Mouse (Mus musculus): ENCODE measurements around the gene Gm20458. TPM values are rescaled to one million over a fixed set of nuclear protein-coding genes. Genes with fewer than 3 reads are reported as not detected.

Gm20458 gene
- total RNA-seq (2021), result 1 to 10 TPM in 1 of 2 experiments, under 1 TPM in 1; 0.48 to 3.0 TPM
- long read RNA-seq, experiment 1, partial matches to known transcripts, result 0 of 4 reads
- long read RNA-seq, experiment 1, other reads (novel, unspliced or antisense), result 3 of 4 reads
- long read RNA-seq, experiment 2, partial matches to known transcripts, result 0 of 3 reads
- long read RNA-seq, experiment 2, other reads (novel, unspliced or antisense), result 1 of 3 reads

DNA sequence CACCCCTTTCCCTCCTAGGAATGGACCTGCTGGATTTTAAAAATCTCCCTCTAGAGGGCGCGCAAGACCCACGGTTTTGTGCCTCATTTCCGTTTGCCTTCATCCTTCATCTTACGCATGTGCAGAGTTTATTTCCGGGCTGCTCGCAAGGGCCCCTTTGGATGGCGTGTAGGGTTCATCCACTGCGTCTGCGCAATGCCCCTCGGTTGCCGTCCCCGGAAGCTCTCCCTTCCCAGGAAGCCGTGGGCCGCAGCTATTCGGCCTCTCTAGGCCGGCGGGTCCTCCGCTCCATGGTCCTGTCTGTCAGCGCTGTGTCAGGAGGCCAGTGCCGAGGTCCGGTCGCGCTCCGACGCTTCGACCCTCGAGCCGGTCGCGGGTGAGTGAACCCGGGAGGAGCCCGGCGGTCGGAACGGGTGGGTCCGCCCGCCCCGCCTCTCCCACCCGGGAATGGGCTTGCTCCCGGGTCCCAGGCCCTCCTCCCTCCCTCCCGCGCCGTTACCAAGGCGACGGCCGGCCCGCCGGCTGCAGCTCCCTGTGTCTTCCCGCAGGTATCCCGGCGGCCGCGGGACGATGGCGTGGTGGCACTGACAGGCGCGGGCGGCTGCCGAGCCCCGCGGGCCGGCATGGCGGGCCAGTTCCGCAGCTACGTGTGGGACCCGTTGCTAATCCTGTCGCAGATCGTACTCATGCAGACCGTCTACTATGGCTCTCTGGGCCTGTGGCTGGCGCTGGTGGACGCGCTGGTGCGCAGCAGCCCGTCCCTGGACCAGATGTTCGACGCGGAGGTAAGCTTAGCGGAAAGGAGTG lies at the start of gene Gm20458:
Gm20458 (plus strand) TSS at position 223 of the 807 bp plus-strand sequence.
- peak; percentile 70 to 90 for DNase-seq (ENCODE audit: low spot score in 2 of 2)

DNA sequence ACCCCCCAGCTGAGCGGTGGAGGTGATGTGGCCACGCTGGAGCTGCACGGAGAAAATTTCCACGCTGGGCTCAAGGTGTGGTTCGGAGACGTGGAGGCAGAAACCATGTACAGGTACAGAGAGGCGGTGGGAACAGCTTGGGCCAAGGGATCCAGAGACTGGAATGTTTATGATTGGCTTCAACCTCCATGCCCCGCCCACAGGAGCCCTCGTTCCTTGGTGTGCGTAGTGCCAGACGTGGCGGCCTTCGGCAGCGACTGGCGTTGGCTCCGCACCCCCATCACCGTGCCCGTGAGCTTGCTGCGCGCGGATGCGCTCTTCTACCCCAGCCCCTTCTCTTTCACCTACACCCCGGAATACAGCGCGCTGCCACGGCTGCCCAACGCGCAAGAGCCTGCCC lies 46.6 kb upstream of the Gm20458 start:
- DNase-seq (ENCODE audit: low spot score in 2 of 2), result no peak

DNA sequence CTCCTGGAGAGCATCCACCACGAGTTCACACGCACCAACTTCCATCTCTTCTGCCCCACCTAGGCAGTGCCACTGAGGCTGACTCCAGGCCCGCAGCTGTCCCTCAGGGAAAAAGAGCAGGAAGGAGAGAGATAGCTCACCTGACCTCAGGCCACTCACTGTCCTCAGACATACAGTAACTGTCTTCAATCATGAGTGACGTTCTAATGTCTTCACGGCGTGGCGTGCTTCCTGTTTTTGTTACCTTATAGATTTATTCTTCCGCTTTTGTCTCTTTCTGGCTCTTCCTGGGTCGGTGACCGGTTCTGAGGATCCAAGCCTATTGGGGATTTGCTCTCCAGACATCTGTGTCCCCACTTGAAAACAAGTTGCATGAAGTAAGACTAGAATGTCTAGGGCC lies 46.2 kb upstream of the Gm20458 start:
- no peak for DNase-seq (ENCODE audit: low spot score in 2 of 2)

DNA sequence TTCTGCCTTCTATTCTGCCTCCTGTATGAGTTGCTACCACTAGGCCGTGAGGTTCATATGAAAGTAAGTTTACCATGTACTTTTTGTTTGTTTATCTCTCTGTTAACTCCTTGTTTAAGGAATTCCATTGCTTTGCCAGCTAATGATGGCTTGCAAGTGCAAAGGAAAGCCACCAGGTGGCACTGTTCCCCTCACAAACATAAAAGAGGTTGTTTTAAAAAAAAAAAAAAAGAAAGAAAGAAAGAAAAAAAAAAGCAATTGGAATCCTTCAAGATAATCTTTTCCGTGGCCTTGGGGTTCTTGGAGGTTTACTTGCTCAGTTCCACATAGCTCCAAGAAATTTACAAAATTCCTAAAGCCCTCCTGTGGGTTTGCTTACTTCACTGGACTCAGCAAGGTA lies 43.6 kb upstream of the Gm20458 start:
- no peak for DNase-seq (ENCODE audit: low spot score in 2 of 2)

DNA sequence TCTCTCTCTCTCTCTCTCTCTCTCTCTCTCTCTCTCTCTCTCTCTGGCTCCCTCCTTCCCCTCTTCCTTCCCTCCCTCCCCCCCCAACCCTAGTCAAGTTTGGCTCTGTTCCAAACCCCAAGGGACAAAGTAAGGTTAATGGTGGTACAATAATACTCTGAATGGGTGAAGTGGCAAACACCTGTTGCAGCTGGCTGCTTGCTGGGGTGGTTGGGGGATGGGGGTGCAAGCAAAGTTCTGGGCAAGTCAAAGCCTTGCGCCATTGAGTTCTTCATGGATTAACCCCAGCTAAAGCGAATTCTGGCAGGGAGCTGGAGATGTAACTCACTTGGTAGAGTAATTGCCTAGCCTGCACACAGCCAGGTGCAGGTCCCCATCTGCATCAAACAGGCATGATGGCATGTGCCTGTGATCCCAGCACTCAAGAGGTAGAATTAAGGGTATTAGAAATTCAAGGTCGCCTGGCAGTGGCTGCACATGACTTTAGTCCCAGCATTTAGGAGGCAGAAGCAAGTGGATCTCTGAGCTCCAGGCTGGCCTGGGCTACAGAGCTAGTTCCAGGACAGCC lies 42.4 kb upstream of the Gm20458 start:
- DNase-seq (ENCODE audit: low spot score in 2 of 2), result no peak

DNA sequence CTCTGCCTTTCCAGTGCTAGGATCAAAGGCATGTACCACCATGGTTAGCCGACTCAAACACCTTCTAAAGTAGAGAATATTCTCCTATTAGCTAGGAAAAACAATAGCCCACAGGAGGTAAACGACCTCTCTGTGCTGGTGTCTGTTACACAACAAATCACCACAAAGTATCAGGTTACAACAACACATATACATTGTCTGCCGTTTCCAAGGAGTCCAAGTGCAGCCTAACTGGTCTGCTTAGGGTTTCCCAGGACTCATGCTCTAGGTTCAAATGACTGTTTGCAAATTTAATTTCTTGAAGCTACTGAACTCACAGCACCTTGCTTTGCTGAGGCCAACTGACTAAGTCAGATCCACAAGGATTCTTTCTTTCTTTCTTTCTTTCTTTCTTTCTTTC lies 41.3 kb upstream of the Gm20458 start:
- DNase-seq (ENCODE audit: low spot score in 2 of 2), result no peak

DNA sequence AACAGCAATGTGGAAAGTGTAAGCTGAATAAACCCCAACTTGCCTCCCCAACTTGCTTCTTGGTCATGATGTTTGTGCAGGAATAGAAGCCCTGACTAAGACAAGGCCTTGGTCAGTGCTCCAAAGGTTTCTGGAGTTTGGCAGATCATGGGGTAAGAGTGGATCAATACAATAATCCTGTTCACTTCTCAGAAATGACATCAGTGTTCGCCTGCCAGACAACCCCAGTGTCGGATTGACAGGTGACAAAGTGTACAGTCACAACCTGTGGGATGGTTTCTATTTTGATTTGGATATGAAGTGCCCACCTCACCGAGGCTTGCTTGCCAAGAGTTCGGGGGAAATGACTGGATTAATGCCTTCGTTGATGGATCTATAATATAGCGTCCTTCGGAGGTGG lies 39.5 kb upstream of the Gm20458 start:
- DNase-seq (ENCODE audit: low spot score in 2 of 2), result no peak

DNA sequence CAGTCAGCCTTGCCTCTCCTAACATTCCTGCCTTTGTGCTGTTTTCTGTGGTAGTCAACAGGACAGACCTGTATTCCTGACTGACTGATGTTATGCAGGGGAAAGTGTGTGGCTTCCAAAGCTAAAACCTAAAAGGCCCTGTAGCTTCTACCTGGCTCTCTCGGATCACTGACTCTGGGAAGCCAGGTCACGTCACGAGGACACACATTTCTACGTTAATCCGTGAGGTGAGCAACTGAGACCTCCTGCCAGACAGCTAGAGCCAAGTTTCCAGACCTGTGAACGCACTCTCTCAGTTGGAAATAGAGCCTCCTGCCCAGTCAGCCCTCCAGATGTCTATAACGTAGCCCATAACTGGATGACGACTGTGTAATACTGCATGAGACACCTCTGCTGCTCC lies 38.8 kb upstream of the Gm20458 start:
- DNase-seq (ENCODE audit: low spot score in 2 of 2), result no peak

DNA sequence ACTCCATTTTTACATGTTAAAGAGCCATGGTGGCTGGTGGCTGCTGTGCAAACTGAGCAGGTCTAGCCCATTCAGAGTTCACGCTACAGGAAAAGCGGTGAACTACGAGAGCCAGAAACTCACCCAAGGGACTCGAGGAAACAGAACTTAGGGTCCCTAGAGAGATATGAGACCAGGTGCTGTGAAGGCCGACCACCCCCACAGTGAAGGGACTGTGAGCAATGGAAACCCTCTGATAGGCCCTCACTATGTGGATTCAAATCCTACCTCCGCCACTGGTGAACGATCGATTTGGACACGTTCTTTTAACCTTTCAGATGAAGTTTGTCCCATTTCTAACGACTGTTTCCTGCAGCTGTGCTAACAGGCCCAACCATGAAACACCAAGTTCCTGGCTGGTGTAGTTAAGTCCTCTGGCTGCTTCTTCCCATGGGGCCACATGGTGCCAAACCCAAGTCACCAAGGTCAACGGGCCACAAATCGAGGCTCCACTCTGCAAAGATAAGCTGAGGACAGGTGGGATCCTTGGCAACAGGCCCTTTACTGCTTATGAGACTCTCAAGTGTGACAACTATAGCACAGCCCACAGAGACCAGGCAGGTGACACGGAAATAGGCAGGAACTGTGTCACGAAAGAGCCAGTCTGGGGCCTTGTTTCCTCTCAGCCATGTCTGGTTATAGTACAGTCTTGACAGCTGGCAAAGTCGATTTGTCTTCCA lies 37.9 kb upstream of the Gm20458 start:
- no peak for DNase-seq (ENCODE audit: low spot score in 2 of 2)

DNA sequence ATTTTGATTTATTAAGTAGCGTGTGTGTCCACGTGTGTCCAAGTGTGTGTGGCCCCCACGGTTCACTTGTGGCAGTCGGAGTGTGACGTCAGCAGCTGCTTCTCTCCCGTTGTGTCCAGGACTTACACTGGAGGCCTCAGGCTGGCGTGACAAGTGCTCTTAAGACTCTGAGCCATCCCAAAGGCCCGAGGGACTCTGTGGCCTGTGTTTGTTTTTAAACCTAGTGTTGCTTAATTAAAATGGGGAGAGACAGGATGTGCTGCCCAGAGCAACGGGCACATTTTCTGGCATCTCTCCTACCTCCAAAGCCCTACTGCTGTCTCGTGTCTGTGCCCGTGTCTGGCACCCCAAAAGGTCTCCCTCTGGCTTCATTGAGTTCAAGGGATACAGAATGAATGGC lies 37.3 kb upstream of the Gm20458 start:
- DNase-seq (ENCODE audit: low spot score in 2 of 2), result no peak

DNA sequence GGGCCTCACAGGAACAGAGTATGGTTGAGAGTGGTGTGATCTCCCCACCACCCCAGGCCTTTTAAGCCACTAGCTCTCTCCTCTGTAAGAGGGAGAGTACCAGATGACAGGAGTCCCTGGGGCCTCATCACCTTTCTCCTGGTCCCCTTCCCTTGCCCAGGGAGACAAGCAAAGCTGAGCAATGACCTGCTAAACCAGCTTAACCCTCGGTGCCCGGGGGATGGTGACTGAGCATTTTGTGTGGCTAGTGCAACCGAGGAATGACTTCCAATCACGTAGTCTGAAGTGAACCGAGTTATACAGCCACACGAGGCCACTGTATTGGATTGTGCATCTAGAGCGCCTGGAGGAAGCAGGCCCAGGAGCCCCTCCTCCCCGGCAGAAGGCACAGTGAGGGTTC lies 36.4 kb upstream of the Gm20458 start:
- no peak for DNase-seq (ENCODE audit: low spot score in 2 of 2)

DNA sequence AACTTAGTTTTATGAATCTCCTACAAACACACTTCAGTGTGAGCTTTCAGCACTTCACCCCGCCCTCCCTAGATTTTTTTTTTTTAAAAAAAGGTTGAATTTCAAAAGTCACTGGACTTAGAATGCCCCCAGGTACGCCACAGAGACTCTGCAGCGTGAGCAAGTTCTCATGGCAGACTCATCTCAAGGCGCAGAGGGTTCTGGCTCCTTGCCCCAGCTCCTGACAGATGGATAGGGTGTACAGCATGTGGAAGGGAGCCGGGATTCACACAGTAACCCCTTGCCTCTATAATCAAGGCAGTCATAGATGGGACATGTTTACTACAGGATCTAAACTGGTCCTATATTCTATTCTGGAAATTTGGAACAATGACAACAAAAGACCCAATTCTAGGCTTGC lies 35.4 kb upstream of the Gm20458 start:
- no peak for DNase-seq (ENCODE audit: low spot score in 2 of 2)

DNA sequence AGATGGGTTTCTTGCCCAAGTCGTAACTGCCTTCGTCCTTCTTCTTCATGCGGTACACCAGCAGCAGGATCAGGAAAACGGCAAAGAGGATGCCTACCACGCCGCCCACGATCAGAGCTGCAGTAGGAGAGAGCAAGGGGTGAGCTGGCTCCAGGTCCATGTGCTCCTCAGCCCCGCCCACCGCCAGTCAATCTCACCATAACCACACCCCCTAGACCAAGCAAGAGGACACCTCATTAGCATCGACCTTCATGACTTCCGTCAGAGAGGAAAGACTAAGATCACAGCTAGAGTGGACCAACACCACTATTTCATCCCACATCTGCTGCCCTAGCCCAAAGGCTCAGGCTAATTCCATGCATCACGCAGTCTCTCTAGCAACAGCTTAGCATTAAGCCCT lies 34.6 kb upstream of the Gm20458 start:
- DNase-seq (ENCODE audit: low spot score in 2 of 2), result no peak

DNA sequence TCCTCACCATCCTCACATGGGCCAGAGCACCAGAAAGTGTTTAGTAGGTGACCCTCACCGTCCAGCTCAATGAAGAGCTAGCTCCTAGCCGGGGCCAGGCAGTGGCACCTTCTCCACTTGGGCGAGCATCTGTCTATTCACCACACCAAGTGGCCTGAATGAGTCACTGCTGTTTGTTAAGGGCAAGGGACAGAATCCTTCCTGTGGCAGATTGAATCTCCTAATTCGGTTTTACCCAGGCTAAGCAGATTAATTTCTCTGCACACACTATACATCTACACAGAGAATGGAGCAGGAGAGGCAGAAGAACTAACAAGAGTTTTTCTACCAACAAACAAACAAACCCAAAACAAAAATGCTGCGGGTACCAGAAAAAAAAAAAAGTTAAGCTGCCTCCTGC lies 33.8 kb upstream of the Gm20458 start:
- DNase-seq (ENCODE audit: low spot score in 2 of 2), result no peak

DNA sequence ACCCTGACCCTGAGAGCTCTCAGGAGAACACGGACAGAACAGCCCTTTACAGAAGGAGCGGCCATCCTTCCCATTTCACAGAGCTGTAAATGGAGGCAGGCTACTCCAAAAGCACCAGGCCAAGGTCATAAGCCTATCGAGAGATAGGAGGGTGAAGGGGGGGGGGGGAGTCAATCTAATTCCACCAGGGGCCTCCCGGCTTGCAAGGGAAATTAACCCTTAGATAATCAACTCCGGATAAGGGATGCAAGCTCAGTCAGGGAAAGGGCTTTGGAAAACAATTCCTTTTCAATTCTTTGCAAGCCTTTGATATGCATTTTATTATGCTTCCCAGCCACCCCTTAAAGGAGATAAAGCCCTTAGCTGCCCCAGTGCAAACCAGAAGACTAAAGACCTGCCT lies 32.3 kb upstream of the Gm20458 start:
- DNase-seq (ENCODE audit: low spot score in 2 of 2), result no peak

DNA sequence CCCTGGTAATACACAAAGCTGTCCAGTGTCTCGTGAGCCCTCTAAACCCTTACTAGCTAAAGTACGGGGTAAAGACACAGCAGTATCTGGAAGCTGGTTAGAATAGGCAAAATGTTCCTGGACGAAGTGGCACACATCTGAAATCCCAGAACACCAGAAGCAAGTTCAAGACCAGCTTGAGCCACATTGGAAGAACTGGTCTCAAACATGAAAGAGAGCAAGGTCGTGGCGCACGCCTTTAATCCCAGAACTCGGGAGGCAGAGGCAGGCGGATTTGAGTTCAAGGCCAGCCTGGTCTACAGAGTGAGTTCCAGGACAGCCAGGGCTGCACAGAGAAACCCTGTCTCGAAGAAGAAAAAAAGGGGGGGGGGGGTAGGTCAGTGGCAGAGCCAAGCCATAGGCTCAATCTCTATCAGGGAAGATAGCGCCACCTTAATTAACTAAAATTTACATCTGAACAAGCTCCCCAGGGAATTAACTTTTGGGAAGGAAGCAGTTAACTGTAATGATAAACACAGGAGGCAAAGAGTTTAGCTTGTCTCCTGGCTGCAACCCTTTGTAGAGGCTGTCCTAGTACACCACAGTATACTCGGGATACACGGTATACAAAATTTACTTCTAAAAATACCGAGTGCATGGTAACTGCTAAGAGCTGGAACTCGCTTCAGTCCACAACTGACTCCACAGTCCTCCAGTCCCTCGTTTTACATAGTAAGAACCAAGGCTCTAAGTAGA lies 30.7 kb upstream of the Gm20458 start:
- no peak for DNase-seq (ENCODE audit: low spot score in 2 of 2)

DNA sequence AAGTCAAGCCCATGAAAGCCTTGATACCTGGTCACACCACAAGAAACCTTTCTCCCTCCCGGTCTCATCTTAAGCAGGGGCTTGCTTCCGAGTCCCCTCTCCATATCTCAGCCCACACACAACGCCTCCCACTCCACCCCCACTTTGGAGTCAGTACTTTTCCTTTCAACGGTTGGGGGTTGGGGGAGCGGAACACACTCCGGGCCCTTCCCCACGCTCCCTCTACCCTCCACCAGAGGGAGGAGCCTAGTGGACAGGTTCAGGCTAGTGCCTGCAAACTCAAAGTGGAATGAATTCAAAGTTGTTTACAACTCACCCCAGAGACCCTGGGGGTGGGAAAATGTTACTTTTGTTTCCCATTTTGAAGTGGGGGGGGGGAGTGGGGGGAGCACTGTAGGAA lies 30.1 kb upstream of the Gm20458 start:
- DNase-seq (ENCODE audit: low spot score in 2 of 2), result no peak

DNA sequence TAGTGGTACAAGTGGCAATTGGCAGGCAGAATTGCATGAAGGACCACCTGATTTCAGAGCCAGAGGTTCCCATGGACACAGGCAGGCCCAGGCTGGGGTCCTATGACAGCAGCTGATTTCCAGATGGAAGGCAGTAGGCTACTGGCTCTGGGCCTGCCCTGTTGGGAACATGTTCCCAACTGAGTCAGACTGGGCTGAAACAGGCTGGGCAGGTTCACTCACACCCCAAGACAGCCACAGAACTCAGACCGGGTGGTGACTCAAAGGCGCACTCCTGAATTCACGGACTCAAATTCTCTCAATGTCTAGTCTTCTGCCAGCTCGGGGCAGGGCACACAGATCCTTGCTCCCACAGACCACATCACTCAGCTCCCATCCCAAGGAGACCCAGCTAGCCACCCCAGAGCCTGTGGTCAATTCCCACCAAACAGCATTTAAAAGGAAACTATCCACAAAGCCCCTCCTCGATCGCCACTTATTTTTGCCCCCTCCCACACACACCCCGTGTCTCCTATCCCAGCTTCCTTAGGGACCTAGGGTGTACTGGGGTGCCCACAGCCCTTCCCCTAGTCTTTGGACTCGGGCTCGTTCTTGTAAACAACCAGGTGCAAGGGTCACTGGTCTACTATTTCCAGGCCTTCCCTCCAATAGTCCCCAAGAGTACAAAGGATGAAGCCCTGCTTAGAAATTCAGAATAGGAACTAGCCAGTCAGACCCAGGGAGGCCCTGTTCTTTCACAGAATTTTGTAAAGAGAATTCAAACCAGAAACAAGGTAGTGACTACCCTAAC lies 28.9 kb upstream of the Gm20458 start:
- DNase-seq (ENCODE audit: low spot score in 2 of 2), result no peak

DNA sequence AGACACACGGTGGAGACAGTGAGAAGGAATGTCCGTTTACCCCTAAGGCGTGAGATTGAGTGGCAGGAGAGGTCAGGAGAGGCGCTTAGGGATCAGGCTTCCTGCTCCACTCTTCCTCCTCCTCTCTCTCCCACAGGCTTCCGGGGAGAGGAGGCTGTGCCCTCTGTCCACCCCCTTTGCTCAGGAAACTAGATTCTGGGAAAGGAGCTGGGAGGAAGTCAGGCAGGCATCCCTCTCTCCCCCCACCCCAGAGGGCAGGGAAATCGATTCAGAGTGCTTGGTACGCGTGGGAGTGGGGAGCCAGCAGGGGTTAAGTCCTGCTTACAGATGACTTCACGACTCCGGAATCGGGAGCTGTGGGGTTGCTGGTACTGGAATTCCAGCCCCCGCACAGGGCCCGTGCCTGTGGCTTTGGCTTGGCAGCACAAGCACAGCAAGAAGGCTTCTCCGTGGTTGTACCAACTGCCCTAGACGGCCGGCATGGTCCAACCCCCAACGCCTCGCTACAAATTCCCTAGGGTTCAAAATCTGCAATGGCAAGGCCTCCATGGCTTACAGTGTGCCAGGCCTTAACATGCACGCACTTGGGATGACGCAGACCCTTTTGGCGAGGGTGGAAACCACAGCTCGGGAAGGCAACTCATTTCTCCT lies 28.1 kb upstream of the Gm20458 start:
- DNase-seq (ENCODE audit: low spot score in 2 of 2), result no peak

DNA sequence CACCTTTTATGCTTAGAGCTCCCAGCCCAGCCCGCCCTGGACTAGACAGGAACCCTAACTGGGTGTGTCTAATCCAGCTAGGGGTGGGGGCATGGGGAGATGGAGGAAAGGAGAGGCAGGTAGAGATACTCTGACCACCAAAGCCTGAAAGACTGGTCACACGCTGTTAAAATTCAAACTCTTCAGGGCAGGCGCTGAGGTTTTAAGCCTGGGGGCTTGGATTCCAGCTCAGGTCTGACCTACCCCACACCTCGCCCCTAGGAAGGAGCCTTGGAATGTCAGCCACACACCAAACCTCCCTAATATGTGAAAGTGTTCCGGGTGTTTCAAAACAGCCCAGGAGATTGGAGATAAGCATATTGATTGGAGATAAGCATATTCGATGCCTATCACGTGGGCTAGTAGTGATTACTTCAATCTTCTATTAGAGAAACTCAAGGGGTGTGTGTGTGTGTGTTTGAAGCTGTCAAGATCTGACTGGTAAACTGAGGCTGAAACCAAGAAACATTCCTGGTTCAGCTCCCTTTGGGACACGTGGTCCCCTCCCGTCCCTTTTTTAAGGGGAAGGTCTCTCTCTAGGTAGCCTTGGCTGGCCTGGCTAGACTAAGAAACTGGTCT lies 27.4 kb upstream of the Gm20458 start:
- DNase-seq (ENCODE audit: low spot score in 2 of 2), result no peak
